Mouse (Mus musculus) lung, adult 18-20 months (tissue): ENCODE measurements around the gene Ntn3.

Source experiments
- DNase-seq, 2 experiments: peaks; one replicate each; pipeline ENCODE4 v3.0.0; 2022; ENCODE audit warnings: mixed read lengths in 2 of 2

Gene Ntn3

GRCm38 (mm10) chr17:24209043-24209915, at the start of gene Ntn3:
Gene Ntn3, minus strand, starts transcription at chr17:24209531.
- peak; percentile 52 to 56 for DNase-seq

- no peak for DNase-seq
These were observed 49.6 kb upstream of the Ntn3 start for GRCm38 (mm10) chr17:24258981-24259380.

- DNase-seq: no peak
These were observed 43.0 kb upstream of the Ntn3 start for GRCm38 (mm10) chr17:24252329-24252728.

GRCm38 (mm10) chr17:24251320-24252069, 42.2 kb upstream of the Ntn3 start, which contains the start of gene Ccnf:
Gene Ccnf, minus strand, starts transcription at chr17:24251484.
- peak; percentile 98 for DNase-seq

- no peak for DNase-seq
These were observed 41.6 kb upstream of the Ntn3 start for GRCm38 (mm10) chr17:24250988-24251319.

- DNase-seq: no peak
These were observed 39.3 kb upstream of the Ntn3 start for GRCm38 (mm10) chr17:24248641-24249040.

- DNase-seq: no peak
These were observed 34.7 kb upstream of the Ntn3 start for GRCm38 (mm10) chr17:24244061-24244460.

- DNase-seq: peak in 1 of 2 experiments; percentile 16
These were observed 34.1 kb upstream of the Ntn3 start for GRCm38 (mm10) chr17:24243311-24243969.

- peak in 1 of 2 experiments; percentile 20 for DNase-seq
These were observed 27.6 kb upstream of the Ntn3 start for GRCm38 (mm10) chr17:24236921-24237320.

- DNase-seq: no peak
These were observed 27.1 kb upstream of the Ntn3 start for GRCm38 (mm10) chr17:24236479-24236878.

- no peak for DNase-seq
These were observed 18.6 kb upstream of the Ntn3 start for GRCm38 (mm10) chr17:24227941-24228340.

GRCm38 (mm10) chr17:24226721-24227120, 17.4 kb upstream of the Ntn3 start:
- DNase-seq: no peak

- DNase-seq: no peak
These were observed 16.5 kb upstream of the Ntn3 start for GRCm38 (mm10) chr17:24225851-24226250.

- no peak for DNase-seq
These were observed 15.4 kb upstream of the Ntn3 start for GRCm38 (mm10) chr17:24224741-24225140.

GRCm38 (mm10) chr17:24223513-24223912, 14.2 kb upstream of the Ntn3 start:
- DNase-seq: no peak

GRCm38 (mm10) chr17:24222653-24223052, 13.3 kb upstream of the Ntn3 start:
- DNase-seq: no peak

GRCm38 (mm10) chr17:24220435-24221411, 11.4 kb upstream of the Ntn3 start, which contains the start of gene Tedc2:
Gene Tedc2, minus strand, starts transcription at chr17:24220851.
- peak; percentile 97 to 98 for DNase-seq

GRCm38 (mm10) chr17:24216836-24217235, 7.5 kb upstream of the Ntn3 start:
- no peak for DNase-seq

GRCm38 (mm10) chr17:24213186-24213585, 3.9 kb upstream of the Ntn3 start:
- DNase-seq: peak in 1 of 2 experiments; percentile 37

GRCm38 (mm10) chr17:24212441-24213018, 3.2 kb upstream of the Ntn3 start:
- DNase-seq: peak in 1 of 2 experiments; percentile 86

GRCm38 (mm10) chr17:24211631-24212440, 2.5 kb upstream of the Ntn3 start:
- DNase-seq: peak in 1 of 2 experiments; percentile 76
